Mouse (Mus musculus): ENCODE data around the gene Fthl17a.

DNA sequence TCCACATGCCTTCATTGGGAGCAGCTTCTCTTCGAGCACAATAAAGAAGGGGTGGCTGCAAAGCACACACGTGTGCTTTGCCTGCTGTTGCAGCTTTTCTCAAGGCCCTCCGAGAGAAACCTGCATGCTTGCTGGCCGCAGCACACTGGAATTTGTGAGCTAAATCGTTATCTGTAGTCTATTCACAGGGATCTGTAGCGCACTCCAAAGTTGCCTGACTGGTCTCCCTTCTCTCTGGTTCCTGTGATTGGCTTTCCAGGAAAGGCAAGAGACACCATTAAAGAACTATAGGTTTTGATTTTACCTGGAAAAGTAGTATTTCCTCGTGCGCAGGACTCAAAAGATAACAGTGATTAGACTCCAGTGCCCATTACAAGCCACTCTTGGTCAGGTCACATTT, 22.3 kb downstream of the Fthl17a start:
- no peak for TF ChIP-seq POLR2A (IDR thresholded peaks at IDR 0.05; ENCODE audit: insufficient read depth, low read length)
- TF ChIP-seq CTCF (IDR thresholded peaks at IDR 0.05; ENCODE audit: low read depth, low read length): no peak

All from ES-Bruce4 (cell line).